Mouse (Mus musculus) heart, adult 8-10 months (tissue): Measurements from ENCODE around the gene Nat10. TPM values are rescaled to one million over a fixed set of nuclear protein-coding genes. Genes with fewer than 3 reads are reported as not detected.
A peak's percentile ranks its signal among the peaks of the same experiment; 100 is the strongest.

Source experiments
- DNase-seq: peaks from one replicate; pipeline ENCODE4 v3.0.0; 2022; ENCODE audit warnings: low spot score
- total RNA-seq, 4 experiments: library from RNA; stranded (reverse); gene quantifications; 2 replicates each; pipeline ENCODE4 v1.2.4; 2022

Nat10 gene
- total RNA-seq, 4 experiments from 2014 or later = 12.7 to 19.0 (median 16.5) TPM

- DNase-seq = no peak
Observed at GRCm38 (mm10) chr2:103691278-103691677, 69.8 kb downstream of the Nat10 start.

DNA sequence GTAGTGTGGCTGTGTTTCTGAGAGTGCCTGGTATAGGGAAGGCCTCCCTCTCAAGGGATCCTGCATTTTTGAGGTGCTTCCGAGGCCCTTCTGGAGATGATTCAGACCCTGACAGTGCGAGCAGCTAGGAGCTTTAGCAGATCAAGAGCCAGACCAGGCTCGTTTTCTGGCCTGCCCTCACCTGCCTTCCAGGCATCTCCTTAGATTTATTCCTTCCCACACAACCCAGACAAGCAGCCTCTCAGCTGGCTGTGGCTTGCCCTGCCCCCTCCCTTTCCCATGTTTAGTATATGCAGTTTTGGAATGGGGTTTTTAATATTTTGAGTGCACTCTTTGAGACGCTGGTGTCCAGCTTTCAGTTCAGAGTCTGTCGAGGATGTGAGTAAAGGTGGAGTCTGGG lies 70.2 kb downstream of the Nat10 start:
- DNase-seq = no peak

- DNase-seq = peak; percentile 60
Observed at GRCm38 (mm10) chr2:103690425-103690824, 70.6 kb downstream of the Nat10 start.

- DNase-seq = no peak
Observed at GRCm38 (mm10) chr2:103687888-103688287, 73.2 kb downstream of the Nat10 start.

GRCm38 (mm10) chr2:103687143-103687542 lies 73.9 kb downstream of the Nat10 start:
- DNase-seq = no peak

DNA sequence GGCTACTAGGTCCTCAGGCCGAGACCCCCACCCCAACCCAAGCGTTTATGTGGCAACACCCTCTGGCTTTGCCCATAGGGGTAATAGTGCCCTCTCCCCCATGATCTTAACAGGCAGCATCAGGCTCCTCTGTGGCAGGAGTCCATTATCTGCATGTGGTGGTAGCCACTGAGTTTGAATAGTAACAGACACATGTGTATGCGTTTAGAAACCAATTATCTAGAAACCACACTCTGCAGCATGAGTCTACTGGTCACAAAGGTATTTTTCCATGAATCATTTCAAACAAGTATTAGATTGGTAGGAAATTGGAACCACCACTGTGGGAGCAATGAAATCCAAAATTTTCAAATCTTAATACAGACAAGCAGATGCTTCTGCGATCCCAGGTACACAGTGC lies 75.5 kb downstream of the Nat10 start:
- DNase-seq = no peak

GRCm38 (mm10) chr2:103684926-103685577 lies 76.0 kb downstream of the Nat10 start:
- DNase-seq = no peak

DNA sequence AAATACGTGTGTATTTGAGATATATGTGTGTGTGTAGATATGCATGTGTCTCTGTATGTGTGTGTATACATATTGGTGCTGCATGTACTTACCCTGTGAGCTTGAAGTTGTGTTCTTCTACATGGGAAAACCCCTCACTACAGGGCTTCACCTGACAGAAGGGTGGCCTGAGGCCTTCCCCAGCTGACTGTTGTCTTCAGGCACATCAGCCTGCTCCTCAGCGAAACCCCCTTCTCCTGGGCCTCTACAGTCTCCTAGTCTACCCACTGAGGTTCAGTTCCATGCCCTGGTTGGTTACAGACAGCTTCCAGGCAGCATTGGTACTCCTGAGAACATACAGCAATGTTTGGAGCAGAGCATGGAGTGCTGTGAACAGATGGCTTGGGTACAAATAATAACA lies 76.6 kb downstream of the Nat10 start:
- no peak for DNase-seq

GRCm38 (mm10) chr2:103682927-103683442 lies 78.1 kb downstream of the Nat10 start:
- no peak for DNase-seq

DNA sequence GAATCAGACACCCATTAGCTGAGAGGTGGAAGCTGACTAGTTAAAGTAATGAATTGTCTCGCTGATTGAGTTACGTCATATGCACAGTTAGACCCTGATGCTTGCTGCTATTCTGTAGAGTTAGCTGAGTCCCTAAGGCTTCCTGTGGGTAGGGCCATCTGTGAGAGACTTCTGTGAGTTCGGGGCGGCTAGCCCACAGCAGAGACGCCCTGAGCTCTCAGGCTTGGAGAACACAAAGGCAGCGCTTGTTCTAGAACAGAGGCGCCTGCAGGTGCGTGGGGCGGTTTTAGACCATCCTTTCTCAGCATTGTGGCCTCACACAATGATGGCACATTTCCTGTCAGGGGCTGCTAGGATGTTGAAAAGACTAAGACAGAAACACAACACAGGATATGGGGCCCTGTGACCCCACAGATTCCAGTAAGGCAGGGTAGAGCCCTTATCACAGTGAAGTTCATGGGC lies 78.8 kb downstream of the Nat10 start:
- DNase-seq = no peak

DNA sequence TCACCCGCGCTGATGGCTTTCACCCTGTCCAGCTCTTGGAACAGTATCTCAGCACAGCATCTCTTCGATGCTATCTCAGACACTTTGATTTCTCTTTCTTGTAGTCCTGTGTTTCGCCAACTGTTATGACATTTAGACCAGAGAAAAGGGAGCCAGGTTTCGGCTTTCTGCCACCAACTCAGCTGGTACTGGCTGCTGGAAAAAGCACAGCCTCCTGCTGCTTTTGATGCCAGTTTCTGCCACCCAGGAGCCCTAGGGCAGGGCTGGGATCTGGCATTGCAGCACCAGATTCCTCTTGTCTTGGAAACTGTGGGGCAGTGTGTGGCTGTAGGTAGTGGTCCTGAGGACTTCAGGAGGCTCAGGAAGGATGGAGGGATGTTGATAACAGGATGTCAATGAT lies 79.9 kb downstream of the Nat10 start:
- no peak for DNase-seq

GRCm38 (mm10) chr2:103680364-103681110 lies 80.5 kb downstream of the Nat10 start:
- DNase-seq = no peak

GRCm38 (mm10) chr2:103678433-103678832 lies 82.6 kb downstream of the Nat10 start:
- no peak for DNase-seq

- no peak for DNase-seq
Observed at GRCm38 (mm10) chr2:103677614-103678369, 83.3 kb downstream of the Nat10 start.

- no peak for DNase-seq
Observed at GRCm38 (mm10) chr2:103676808-103677207, 84.3 kb downstream of the Nat10 start.

GRCm38 (mm10) chr2:103675391-103675790 lies 85.7 kb downstream of the Nat10 start:
- no peak for DNase-seq

DNA sequence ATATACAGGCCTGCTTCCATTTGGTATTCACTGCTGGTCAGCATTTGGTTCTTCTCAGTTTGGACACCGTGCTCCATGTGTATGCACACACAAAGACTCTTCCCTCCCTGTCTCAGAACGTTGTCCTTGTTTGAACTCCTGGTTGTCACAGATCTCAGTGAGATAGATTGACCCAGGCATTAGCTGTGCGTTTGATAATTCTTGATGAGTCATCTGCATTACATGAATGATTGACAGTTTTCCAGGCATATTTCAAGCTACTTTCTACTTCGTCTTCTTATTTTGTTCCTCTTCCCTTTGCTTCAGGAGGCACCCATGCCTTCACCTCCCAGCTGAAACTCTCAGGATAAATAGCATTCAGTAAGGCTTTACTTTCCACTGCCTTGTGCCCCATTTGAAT lies 87.5 kb downstream of the Nat10 start:
- no peak for DNase-seq

DNA sequence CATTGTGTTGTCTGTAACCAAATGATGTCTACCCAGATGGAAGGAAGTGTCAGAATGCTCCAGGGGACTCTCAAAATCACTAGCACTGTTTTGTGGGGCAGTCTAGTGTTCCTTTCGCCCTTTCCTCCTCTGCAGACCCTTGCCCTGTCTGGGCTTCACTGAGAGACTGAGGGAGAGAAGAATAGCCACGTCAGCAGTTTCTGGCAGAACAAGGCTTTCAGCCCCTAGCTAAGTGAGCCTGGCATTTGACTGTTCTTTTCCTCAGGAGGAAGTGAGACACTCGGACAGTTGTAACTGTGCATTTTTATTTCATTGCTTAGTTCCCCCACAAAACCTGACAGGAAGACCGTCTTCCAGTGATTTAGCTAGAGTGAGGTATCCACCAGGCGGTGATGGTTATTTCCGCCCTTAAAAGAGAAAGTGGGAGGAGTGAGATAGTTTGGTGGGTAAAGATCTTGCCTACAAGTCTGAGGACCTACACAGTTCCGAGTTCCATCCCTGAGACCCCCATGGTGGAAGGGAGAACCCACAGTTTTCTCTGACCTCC lies 88.4 kb downstream of the Nat10 start:
- DNase-seq = no peak
